Mouse (Mus musculus) erythroblast, embryonic 14.5 days (primary cell): ENCODE measurements around the gene Rhot2.

Experiments used
- GATA1 ChIP-seq: IDR thresholded peaks from 2 replicates; pipeline ENCODE4 v1.6.1; 2012; ENCODE audit warnings: low read length, inconsistent platforms, mixed read lengths
- TAL1 ChIP-seq: IDR thresholded peaks from 3 replicates; pipeline ENCODE4 v1.6.1; 2012; ENCODE audit warnings: low read length, inconsistent platforms, mixed read lengths

GRCm38 (mm10) chr17:25796951-25797369 is 47.7 kb downstream of the Rhot2 start, which contains the start of gene Metrn:
- TF ChIP-seq GATA1 (no peak), TAL1 (no peak)
